In the genomic region with DNA sequence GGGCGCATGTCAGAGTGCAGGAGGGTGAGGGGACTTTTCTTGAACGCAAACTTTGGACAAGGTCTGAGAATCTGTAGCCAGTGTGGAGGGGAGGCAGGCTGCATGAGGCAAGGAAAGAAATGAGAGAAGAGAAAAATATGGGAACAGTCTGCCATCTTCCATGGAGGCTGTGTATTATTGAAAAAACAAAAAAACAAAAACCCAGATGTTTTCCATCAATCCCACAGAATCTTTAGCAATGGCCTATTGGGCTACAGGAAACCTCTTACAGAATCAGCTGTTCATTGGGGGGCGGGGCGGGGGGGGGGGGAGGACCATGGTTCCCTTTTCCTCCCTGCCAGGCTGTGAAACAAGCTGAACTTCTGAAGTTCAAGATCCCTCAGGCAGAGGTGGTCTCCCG, we compare ENCODE assay signal across 22 mouse cellular contexts. TPM values are rescaled to one million over a fixed set of nuclear protein-coding genes. Genes with fewer than 3 reads are reported as not detected.
DNase-seq lines count a peak whose midpoint lies in the region; ATAC-seq and TF ChIP-seq lines count a peak whose summit lies in the region.
"Had no signal": no experiment of that assay in that cellular context is flagged by ENCODE, and none has a peak within 500 bp of the region (broad histone marks: within the 10 kb centered on the region; RNA-seq: fewer than 3 reads in every experiment).

No protein-coding gene starts in this region.

- ATAC-seq in forebrain, embryonic 11.5 days (replicated peaks; ENCODE audit: low FRiP score), result no peak
- ATAC-seq in kidney, postnatal 0 days (replicated peaks; ENCODE audit: low FRiP score, low read depth), result no peak
- peak; percentile 41; the same call in 1 of the 2 replicates for ATAC-seq in lung, embryonic 16.5 days (ENCODE audit: low read depth)
- ATAC-seq: forebrain, embryonic 16.5 days; hindbrain, postnatal 0 days had no signal

- H3K4me2 ChIP-seq in forebrain, embryonic 11.5 days (ENCODE audit: low read depth, low read length, severe bottlenecking), result no peak overlapping the region
- H3K4me2 ChIP-seq in kidney, postnatal 0 days (ENCODE audit: low read length), result no peak overlapping the region; the same call in 1 of the 2 replicates
- H3K4me2 ChIP-seq in lung, embryonic 16.5 days (ENCODE audit: low read depth, low read length), result no peak overlapping the region
- H3K4me2 ChIP-seq: embryonic facial prominence, embryonic 15.5 days; forebrain, embryonic 12.5 days; heart, embryonic 13.5 days; hindbrain, embryonic 12.5 days had no signal

- H3K9ac ChIP-seq in forebrain, embryonic 11.5 days (ENCODE audit: low read length), result no peak overlapping the region
- no peak overlapping the region for H3K9ac ChIP-seq in kidney, postnatal 0 days (ENCODE audit: low read depth, low read length)
- no peak overlapping the region for H3K9ac ChIP-seq in lung, embryonic 16.5 days (ENCODE audit: low read length)
- no peak overlapping the region for H3K9ac ChIP-seq in MEL (ENCODE audit: control insufficient read depth, low read depth, low read length, poor library complexity, severe bottlenecking)
- H3K9ac ChIP-seq: embryonic facial prominence, embryonic 15.5 days; forebrain, embryonic 12.5 days; heart, embryonic 13.5 days; hindbrain, embryonic 12.5 days had no signal

- H3K27me3 ChIP-seq in forebrain, embryonic 10.5 days (ENCODE audit: poor library complexity, severe bottlenecking), result peaks cover 10% of the 10 kb centered on the region
- no peaks in the 10 kb centered on the region for H3K27me3 ChIP-seq in forebrain, embryonic 11.5 days (ENCODE audit: control insufficient read depth, insufficient read depth, low read length)
- H3K27me3 ChIP-seq in kidney, postnatal 0 days (ENCODE audit: insufficient read depth, low read length), result no peaks in the 10 kb centered on the region
- H3K27me3 ChIP-seq in lung, embryonic 16.5 days (ENCODE audit: control insufficient read depth, insufficient read depth, low read depth, low read length), result no peaks in the 10 kb centered on the region
- H3K27me3 ChIP-seq in MEL (ENCODE audit: control insufficient read depth in 1 of 2, insufficient read depth in 2 of 2, low read length in 2 of 2), result no peaks in the 10 kb centered on the region; a peak in 1 of 4 replicates
- H3K27me3 ChIP-seq: embryonic facial prominence, embryonic 15.5 days; forebrain, embryonic 12.5 days; heart, embryonic 13.5 days had no signal

- 49% methylated on average over 5 of the region's 5 CpGs for whole genome bisulfite sequencing in forebrain, embryonic 10.5 days
- 56% methylated on average over 5 of the region's 5 CpGs for WGBS in forebrain, embryonic 11.5 days
- 60% methylated on average over 5 of the region's 5 CpGs for WGBS in kidney, postnatal 0 days
- WGBS in lung, embryonic 16.5 days, result 49% methylated on average over 5 of the region's 5 CpGs

- no peaks in the 10 kb centered on the region for H3K79me2 ChIP-seq in MEL (ENCODE audit: control insufficient read depth, insufficient read depth, low read length, poor library complexity)

- peaks cover 8% of the 10 kb centered on the region for H3K4me1 ChIP-seq in forebrain, embryonic 10.5 days
- no peaks in the 10 kb centered on the region for H3K4me1 ChIP-seq in forebrain, embryonic 11.5 days (replicated peaks; ENCODE audit: control insufficient read depth, insufficient read depth, low read length)
- H3K4me1 ChIP-seq in kidney, postnatal 0 days (replicated peaks; ENCODE audit: insufficient read depth, low read length), result 0 out of 2 replicates have a peak, but pooled peaks cover 6% of the 10 kb centered on the region
- H3K4me1 ChIP-seq in lung, embryonic 16.5 days (replicated peaks; ENCODE audit: control insufficient read depth, insufficient read depth, low read length), result peaks cover 3% of the 10 kb centered on the region; the same call in 1 of the 2 replicates
- peaks cover 0 to 24% of the 10 kb centered on the region in 2 experiments; a peak in 2 of 4 replicates for H3K4me1 ChIP-seq in MEL (ENCODE audit: control insufficient read depth in 1 of 2, insufficient read depth in 2 of 2, low read length in 2 of 2)

- no peak for TF ChIP-seq RAD21 in MEL (IDR thresholded peaks at IDR 0.05; ENCODE audit: low read depth, low read length)

- no peak for TF ChIP-seq EP300 in MEL (IDR thresholded peaks at IDR 0.05; ENCODE audit: low read depth in 1 of 2, low read length in 2 of 2)

- no peak for DNase-seq in forebrain, embryonic 10.5 days (ENCODE audit: extremely low spot score, low spot score)
- no peak for DNase-seq in forebrain, embryonic 11.5 days (ENCODE audit: low spot score)
- peak; percentile 38 for DNase-seq in kidney, postnatal 0 days (ENCODE audit: low spot score)
- DNase-seq in kidney, postnatal 14 days, result no peak
- no peak for DNase-seq in lung, postnatal 10 days
- no peak for DNase-seq in MEL (ENCODE audit: low read depth, low spot score)
- no peak for DNase-seq in natural killer cell, adult 2 months (ENCODE audit: low spot score in 2 of 2)
- DNase-seq: adrenal gland, adult 2 months; adrenal gland, postnatal 25 days; cerebellum, adult 18-20 months; cerebellum, adult 9-11 months; cerebellum, postnatal 36 days; gastrocnemius, postnatal 10 days; heart, postnatal 36 days had no signal

- no peak overlapping the region for H3K4me3 ChIP-seq in forebrain, embryonic 10.5 days
- no peak overlapping the region for H3K4me3 ChIP-seq in forebrain, embryonic 11.5 days (ENCODE audit: low read depth, low read length)
- no peak overlapping the region for H3K4me3 ChIP-seq in kidney, postnatal 0 days (replicated peaks; ENCODE audit: low read depth, low read length)
- H3K4me3 ChIP-seq in lung, embryonic 16.5 days (ENCODE audit: low read length), result no peak overlapping the region
- no peak overlapping the region for H3K4me3 ChIP-seq in MEL (ENCODE audit: control insufficient read depth in 1 of 2, insufficient read depth in 1 of 2, low read depth in 2 of 2, low read length in 2 of 2)
- H3K4me3 ChIP-seq: embryonic facial prominence, embryonic 15.5 days; erythroblast, embryonic 14.5 days; forebrain, embryonic 12.5 days; heart, embryonic 13.5 days; hindbrain, embryonic 12.5 days had no signal

- H3K9me3 ChIP-seq in forebrain, embryonic 10.5 days, result no peaks in the 10 kb centered on the region
- no peaks in the 10 kb centered on the region for H3K9me3 ChIP-seq in forebrain, embryonic 11.5 days (ENCODE audit: control insufficient read depth, low read length)
- no peaks in the 10 kb centered on the region for H3K9me3 ChIP-seq in kidney, postnatal 0 days (replicated peaks; ENCODE audit: low read length)
- no peaks in the 10 kb centered on the region for H3K9me3 ChIP-seq in lung, embryonic 16.5 days (ENCODE audit: control insufficient read depth, low read length)
- no peaks in the 10 kb centered on the region for H3K9me3 ChIP-seq in MEL (replicated peaks; ENCODE audit: insufficient read depth, low read length)
- H3K9me3 ChIP-seq: embryonic facial prominence, embryonic 15.5 days; forebrain, embryonic 12.5 days; heart, embryonic 13.5 days; hindbrain, embryonic 12.5 days had no signal

- TF ChIP-seq POLR2A in MEL (IDR thresholded peaks at IDR 0.05; ENCODE audit: control insufficient read depth in 1 of 2, insufficient read depth in 1 of 2, low read depth in 1 of 2, low read length in 2 of 2, poor library complexity in 1 of 2), result no peak

- no peak for TF ChIP-seq CTCF in kidney, postnatal 0 days (IDR thresholded peaks at IDR 0.05; ENCODE audit: low read depth)
- TF ChIP-seq CTCF in MEL (IDR thresholded peaks at IDR 0.05 in 2 of 3, conservative IDR thresholded peaks at IDR 0.05 in 1 of 3; ENCODE audit: control insufficient read depth in 1 of 3, insufficient read depth in 1 of 3, low read depth in 2 of 3, low read length in 3 of 3, poor library complexity in 1 of 3, severe bottlenecking in 1 of 3), result no peak

- H3K36me3 ChIP-seq in forebrain, embryonic 10.5 days (replicated peaks), result no peaks in the 10 kb centered on the region
- no peaks in the 10 kb centered on the region for H3K36me3 ChIP-seq in forebrain, embryonic 11.5 days (ENCODE audit: control insufficient read depth, insufficient read depth, low read length)
- no peaks in the 10 kb centered on the region for H3K36me3 ChIP-seq in kidney, postnatal 0 days (ENCODE audit: insufficient read depth, low read length)
- H3K36me3 ChIP-seq in lung, embryonic 16.5 days (ENCODE audit: control insufficient read depth, insufficient read depth, low read length), result no peaks in the 10 kb centered on the region
- H3K36me3 ChIP-seq in MEL (ENCODE audit: control insufficient read depth in 1 of 2, insufficient read depth in 2 of 2, low read length in 2 of 2), result peaks cover 0 to 11% of the 10 kb centered on the region in 2 experiments; a peak in 2 of 4 replicates
- H3K36me3 ChIP-seq: embryonic facial prominence, embryonic 15.5 days; forebrain, embryonic 12.5 days; heart, embryonic 13.5 days; hindbrain, embryonic 12.5 days had no signal

- H3K27ac ChIP-seq in forebrain, embryonic 10.5 days, result peak overlapping the region; percentile 21; the same call in 1 of the 2 replicates
- no peak overlapping the region for H3K27ac ChIP-seq in forebrain, embryonic 11.5 days (ENCODE audit: low read depth, low read length)
- no peak overlapping the region for H3K27ac ChIP-seq in kidney, postnatal 0 days
- H3K27ac ChIP-seq in lung, embryonic 16.5 days (ENCODE audit: low read length), result no peak overlapping the region
- H3K27ac ChIP-seq in MEL (ENCODE audit: control insufficient read depth, low read depth, low read length), result no peak overlapping the region
- H3K27ac ChIP-seq: embryonic facial prominence, embryonic 15.5 days; forebrain, embryonic 12.5 days; heart, embryonic 13.5 days; hindbrain, embryonic 12.5 days; hindbrain, postnatal 0 days had no signal

TF ChIP-seq in MEL, 35 proteins besides CTCF, POLR2A, EP300 and RAD21:
- peak; percentile 9; the same call in 1 of the 2 replicates for TF ChIP-seq ETS1 (IDR thresholded peaks at IDR 0.05; ENCODE audit: low read depth, low read length)
- TF ChIP-seq ZMIZ1 (IDR thresholded peaks at IDR 0.05; ENCODE audit: low read depth, low read length), result no peak
- TF ChIP-seq MYC (IDR thresholded peaks at IDR 0.05; ENCODE audit: low read depth, low read length), result no peak

RNA-seq across cellular contexts. Expression of gene Atp2b4, which starts 31.9 kb away (rescaled TPM):
- polyA plus RNA-seq in forebrain, embryonic 10.5 days (2016; fragmentation: Nextera tagmentation; extraction: Ambion mirVana), result 3.2 and 4.2 TPM in 2 replicates
- 7.4 and 8.2 TPM in 2 replicates for polyA plus RNA-seq in forebrain, embryonic 11.5 days (2014; fragmentation: Nextera tagmentation; extraction: Ambion mirVana)
- 5.6 and 7.2 TPM in 2 replicates for polyA plus RNA-seq in kidney, postnatal 0 days (2015; fragmentation: Nextera tagmentation; extraction: Ambion mirVana)
- polyA plus RNA-seq in lung, embryonic 16.5 days (2015; fragmentation: Nextera tagmentation; extraction: Ambion mirVana), result 7.7 and 9.0 TPM in 2 replicates
- 21.1 and 22.9 TPM in 2 replicates for total RNA-seq in MEL (2012; rRNA removed)
- polyA plus RNA-seq in MEL (2012; ENCODE audit: insufficient read depth in 1 of 2, insufficient read length in 2 of 2, low read depth in 1 of 2, low replicate concordance in 2 of 2, missing spikeins in 1 of 2), result 10 to 100 TPM in 1 of 2 experiments, not detected in 1; 18.8 TPM
